Mouse (Mus musculus) heart, embryonic 14.5 days (tissue): Measurements from ENCODE around the gene Rabgef1. TPM values are rescaled to one million over a fixed set of nuclear protein-coding genes. Genes with fewer than 3 reads are reported as not detected.

ENCODE experiments used
- ATAC-seq: fragments of 200-750 bp; cut with Nextera tagmentation; 2 replicates; pipeline ENCODE4 v1.8.0; 2017; ENCODE audit warnings: low read depth, moderate TSS enrichment; ENCODE audit not compliant: insufficient number of reproducible peaks, insufficient read depth, low FRiP score
- H3K27ac ChIP-seq, 2 experiments: fragments of 200-500 bp in 1 of 2; fragments of 300-500 bp in 1 of 2; sonication (generic) in 1 of 2; replicated peaks in 1 of 2; 2 replicates each; pipeline ENCODE4 v1.5.1; 2012 to 2014; ENCODE audit warnings: low read depth in 2 of 2, low read length in 2 of 2, control low read depth in 1 of 2, mild to moderate bottlenecking in 1 of 2, mixed read lengths in 1 of 2; ENCODE audit not compliant: control insufficient read depth in 1 of 2, insufficient read depth in 1 of 2
- H3K27me3 ChIP-seq: fragments of 300-500 bp; sonication (generic); 2 replicates; pipeline ENCODE4 v1.6.1; 2014; ENCODE audit warnings: mild to moderate bottlenecking, low read length, control low read depth; ENCODE audit not compliant: control insufficient read depth, insufficient read depth
- H3K36me3 ChIP-seq: fragments of 300-500 bp; sonication (generic); 2 replicates; pipeline ENCODE4 v1.6.1; 2014; ENCODE audit warnings: mild to moderate bottlenecking, control low read depth, low read length, mixed read lengths; ENCODE audit not compliant: control insufficient read depth, insufficient read depth
- H3K4me1 ChIP-seq, 2 experiments: fragments of 200-500 bp in 1 of 2; fragments of 300-500 bp in 1 of 2; sonication (generic) in 1 of 2; 2 replicates each; pipeline ENCODE4 v1.6.1; 2012 to 2014; ENCODE audit warnings: low read length in 2 of 2, control low read depth in 1 of 2, mixed read lengths in 1 of 2; ENCODE audit not compliant: control insufficient read depth in 2 of 2, insufficient read depth in 2 of 2
- H3K4me2 ChIP-seq: fragments of 300-500 bp; sonication (generic); 2 replicates; pipeline ENCODE4 v1.6.1; 2014; ENCODE audit warnings: mild to moderate bottlenecking, low read length
- H3K4me3 ChIP-seq, 2 experiments: fragments of 200-500 bp in 1 of 2; fragments of 300-500 bp in 1 of 2; sonication (generic) in 1 of 2; 2 replicates each; pipeline ENCODE4 v1.5.1; 2012 to 2014; ENCODE audit warnings: low read length in 2 of 2, mild to moderate bottlenecking in 2 of 2, control low read depth in 1 of 2, low read depth in 1 of 2, moderate library complexity in 1 of 2; ENCODE audit not compliant: control insufficient read depth in 1 of 2, insufficient read depth in 1 of 2
- H3K9ac ChIP-seq: fragments of 300-500 bp; sonication (generic); 2 replicates; pipeline ENCODE4 v1.6.1; 2014; ENCODE audit warnings: mild to moderate bottlenecking, low read length
- H3K9me3 ChIP-seq: fragments of 300-500 bp; sonication (generic); 2 replicates; pipeline ENCODE4 v1.6.1; 2016; ENCODE audit warnings: low read length, control low read depth; ENCODE audit not compliant: control insufficient read depth
- WGBS: fragments of 180-500 bp; shearing (Covaris S2); extraction: QIAGEN DNeasy Blood & Tissue Kit; methylation state at CpG from one replicate; pipeline ENCODE4 v1.1.7; 2014; 5-methylcytosine and 5-hydroxymethylcytosine counted together
- polyA plus RNA-seq: library from polyadenylated mRNA; unstranded; fragments of >200 nt; fragmentation: Nextera tagmentation; extraction: Ambion mirVana; gene quantifications from 2 replicates; pipeline ENCODE4 v1.2.1, GENCODE M21; 2014

The Rabgef1 gene
- polyA plus RNA-seq, 1 experiment from 2014 or later = 17.9 TPM

DNA sequence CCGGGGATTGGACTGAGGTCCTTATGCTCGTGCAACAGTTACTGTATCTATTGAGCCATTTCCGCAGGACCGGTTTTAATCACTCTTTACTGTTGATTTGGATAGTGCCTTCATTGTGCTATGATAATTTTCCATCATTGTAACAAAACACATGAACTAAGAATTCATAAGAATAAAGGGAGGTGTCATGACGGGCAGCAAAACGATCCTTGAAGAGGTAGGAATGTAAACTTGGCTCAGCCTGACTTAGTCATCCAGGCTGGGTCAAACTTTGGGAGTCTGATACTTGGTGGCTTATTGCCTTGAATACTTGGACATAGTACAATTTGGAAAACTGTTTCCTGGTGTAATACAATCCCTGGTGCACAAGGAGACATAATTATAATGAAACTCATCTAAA, 13.7 kb downstream of the Rabgef1 start:
- 81% methylated on average over 6 of the region's 6 CpGs for WGBS
- peaks cover 19% of the 10 kb centered on the region for H3K36me3 ChIP-seq
- H3K4me1 ChIP-seq = peaks cover 9 to 12% of the 10 kb centered on the region in 2 experiments
- no peak for ATAC-seq
- H3K9ac ChIP-seq = no peak overlapping the region
- no peak overlapping the region for H3K4me3 ChIP-seq
- no peak overlapping the region for H3K27ac ChIP-seq
- no peaks in the 10 kb centered on the region for H3K27me3 ChIP-seq
- no peak overlapping the region for H3K4me2 ChIP-seq
- H3K9me3 ChIP-seq = no peaks in the 10 kb centered on the region

DNA sequence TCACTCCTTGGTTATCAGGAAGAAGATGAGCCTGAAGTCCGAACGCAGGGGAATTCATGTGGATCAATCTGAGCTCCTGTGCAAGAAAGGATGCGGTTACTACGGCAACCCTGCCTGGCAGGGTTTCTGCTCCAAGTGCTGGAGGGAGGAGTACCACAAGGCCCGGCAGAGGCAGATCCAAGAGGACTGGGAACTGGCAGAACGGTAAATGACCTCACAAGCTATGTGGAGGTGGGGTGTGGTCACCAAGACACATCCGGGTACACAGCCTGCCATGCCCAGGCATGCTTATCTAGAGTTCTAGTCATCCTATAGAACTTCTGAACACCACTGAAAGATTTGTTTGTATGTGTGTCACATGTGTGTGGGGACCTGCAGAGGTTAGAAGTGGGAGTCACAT, 15.8 kb downstream of the Rabgef1 start:
- peaks cover 35% of the 10 kb centered on the region for H3K36me3 ChIP-seq
- H3K9me3 ChIP-seq = no peaks in the 10 kb centered on the region
- no peak for ATAC-seq
- H3K4me2 ChIP-seq = no peak overlapping the region
- peaks cover 9 to 13% of the 10 kb centered on the region in 2 experiments for H3K4me1 ChIP-seq
- 63% methylated on average over 7 of the region's 7 CpGs for whole genome bisulfite sequencing
- H3K9ac ChIP-seq = no peak overlapping the region
- no peak overlapping the region for H3K27ac ChIP-seq
- no peaks in the 10 kb centered on the region for H3K27me3 ChIP-seq
- H3K4me3 ChIP-seq = no peak overlapping the region

GRCm38 (mm10) chr5:130190909-130191308, 19.3 kb downstream of the Rabgef1 start:
- Histone ChIP-seq H3K4me3 (no peak overlapping the region), H3K9ac (no peak overlapping the region), H3K4me2 (no peak overlapping the region), H3K27ac (no peak overlapping the region), H3K4me1 (peaks cover 2 to 4% of the 10 kb centered on the region in 2 experiments; a peak in 3 of 4 replicates), H3K9me3 (no peaks in the 10 kb centered on the region), H3K27me3 (no peaks in the 10 kb centered on the region), H3K36me3 (peaks cover 51% of the 10 kb centered on the region)
- 93% methylated on average over 6 of the region's 6 CpGs for WGBS
- ATAC-seq = no peak

DNA sequence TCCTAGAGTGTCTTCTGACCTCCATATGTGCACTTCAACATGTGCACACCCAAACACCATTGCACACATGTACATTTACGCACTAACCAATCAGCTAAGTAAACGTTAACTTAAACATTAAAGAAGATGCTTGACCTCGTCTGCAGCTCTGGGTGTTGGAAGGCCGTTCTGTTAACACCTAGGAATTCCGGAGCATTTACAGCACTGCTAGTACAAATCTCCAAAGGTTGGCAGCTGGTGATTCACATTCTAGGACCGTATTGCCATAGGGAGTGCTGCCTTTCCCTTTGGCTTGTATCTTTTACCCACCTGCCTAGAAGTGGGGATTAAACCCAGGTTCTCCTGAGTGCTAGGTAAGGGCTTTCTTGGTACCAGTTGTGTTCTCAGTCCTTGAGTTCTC, 20.3 kb downstream of the Rabgef1 start:
- no peaks in the 10 kb centered on the region for H3K9me3 ChIP-seq
- no peak overlapping the region for H3K4me2 ChIP-seq
- H3K27me3 ChIP-seq = no peaks in the 10 kb centered on the region
- peak; percentile 62 for ATAC-seq
- H3K9ac ChIP-seq = no peak overlapping the region
- H3K27ac ChIP-seq = peak overlapping the region; percentile 61 to 69
- H3K36me3 ChIP-seq = peaks cover 51% of the 10 kb centered on the region
- peaks cover 5 to 10% of the 10 kb centered on the region in 2 experiments; a peak in 3 of 4 replicates for H3K4me1 ChIP-seq
- H3K4me3 ChIP-seq = no peak overlapping the region
- WGBS = 38% methylated on average over 6 of the region's 6 CpGs

- Histone ChIP-seq H3K9ac (no peak overlapping the region), H3K4me3 (no peak overlapping the region), H3K27ac (peak overlapping the region; percentile 61 to 69), H3K27me3 (no peaks in the 10 kb centered on the region), H3K4me2 (no peak overlapping the region), H3K9me3 (no peaks in the 10 kb centered on the region), H3K4me1 (peaks cover 5 to 10% of the 10 kb centered on the region in 2 experiments; a peak in 3 of 4 replicates), H3K36me3 (peaks cover 50% of the 10 kb centered on the region)
- 52% methylated on average over 2 of the region's 2 CpGs for WGBS
- ATAC-seq = no peak
Observed at GRCm38 (mm10) chr5:130192356-130192944, 20.9 kb downstream of the Rabgef1 start.

- Histone ChIP-seq H3K4me1 (peaks cover 5 to 10% of the 10 kb centered on the region in 2 experiments; a peak in 3 of 4 replicates), H3K4me3 (no peak overlapping the region), H3K27ac (no peak overlapping the region), H3K27me3 (no peaks in the 10 kb centered on the region), H3K4me2 (no peak overlapping the region), H3K36me3 (peaks cover 56% of the 10 kb centered on the region), H3K9me3 (no peaks in the 10 kb centered on the region), H3K9ac (no peak overlapping the region)
- WGBS = 94% methylated on average over 3 of the region's 3 CpGs
- no peak for ATAC-seq
Observed at GRCm38 (mm10) chr5:130193760-130194159, 22.2 kb downstream of the Rabgef1 start.

DNA sequence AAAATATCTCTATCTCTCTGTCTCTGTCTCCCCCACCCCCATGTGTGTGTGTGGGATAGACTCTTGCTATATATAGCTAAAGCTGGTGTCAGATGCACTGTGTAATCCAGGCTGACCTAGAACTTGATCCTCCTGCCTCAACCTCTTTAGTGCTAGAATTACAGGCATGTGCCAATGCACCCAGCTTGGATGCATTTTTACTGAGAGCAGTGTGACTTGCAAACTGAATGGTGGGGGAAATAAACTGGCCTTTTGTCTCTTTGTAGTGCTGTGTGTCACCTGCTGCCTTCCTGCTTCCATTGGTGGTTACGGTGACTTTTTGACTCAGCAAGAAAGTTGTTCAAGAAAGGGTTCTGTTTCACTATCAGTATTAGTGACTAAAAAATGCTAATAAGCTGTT, 24.7 kb downstream of the Rabgef1 start:
- Histone ChIP-seq H3K27ac (no peak overlapping the region), H3K27me3 (no peaks in the 10 kb centered on the region), H3K36me3 (peaks cover 50% of the 10 kb centered on the region), H3K4me1 (peaks cover 5 to 10% of the 10 kb centered on the region in 2 experiments; a peak in 3 of 4 replicates), H3K9me3 (no peaks in the 10 kb centered on the region), H3K4me3 (no peak overlapping the region), H3K9ac (no peak overlapping the region), H3K4me2 (no peak overlapping the region)
- 79% methylated on average over 1 of the region's 1 CpGs for WGBS
- ATAC-seq = no peak

GRCm38 (mm10) chr5:130197454-130197853, 25.9 kb downstream of the Rabgef1 start:
- no peaks in the 10 kb centered on the region for H3K27me3 ChIP-seq
- peaks cover 48% of the 10 kb centered on the region for H3K36me3 ChIP-seq
- no peak overlapping the region for H3K4me2 ChIP-seq
- whole genome bisulfite sequencing = 57% methylated on average over 3 of the region's 3 CpGs
- no peak overlapping the region for H3K9ac ChIP-seq
- H3K27ac ChIP-seq = no peak overlapping the region
- no peak overlapping the region for H3K4me3 ChIP-seq
- no peak for ATAC-seq
- peaks cover 2 to 6% of the 10 kb centered on the region in 2 experiments; a peak in 1 of 4 replicates for H3K4me1 ChIP-seq
- no peaks in the 10 kb centered on the region for H3K9me3 ChIP-seq
